Mouse (Mus musculus) layer of hippocampus, adult 9-10 months (tissue): ENCODE results near the gene Fstl3.
A peak's percentile ranks its signal among the peaks of the same experiment; 100 is the strongest.

ENCODE experiments used
- DNase-seq: peaks from one replicate; pipeline ENCODE4 v3.0.0; 2022; ENCODE audit warnings: low spot score

Fstl3 gene

GRCm38 (mm10) chr10:79811736-79812637, 34.9 kb downstream of the Fstl3 start:
- DNase-seq, result peak; percentile 78

DNA sequence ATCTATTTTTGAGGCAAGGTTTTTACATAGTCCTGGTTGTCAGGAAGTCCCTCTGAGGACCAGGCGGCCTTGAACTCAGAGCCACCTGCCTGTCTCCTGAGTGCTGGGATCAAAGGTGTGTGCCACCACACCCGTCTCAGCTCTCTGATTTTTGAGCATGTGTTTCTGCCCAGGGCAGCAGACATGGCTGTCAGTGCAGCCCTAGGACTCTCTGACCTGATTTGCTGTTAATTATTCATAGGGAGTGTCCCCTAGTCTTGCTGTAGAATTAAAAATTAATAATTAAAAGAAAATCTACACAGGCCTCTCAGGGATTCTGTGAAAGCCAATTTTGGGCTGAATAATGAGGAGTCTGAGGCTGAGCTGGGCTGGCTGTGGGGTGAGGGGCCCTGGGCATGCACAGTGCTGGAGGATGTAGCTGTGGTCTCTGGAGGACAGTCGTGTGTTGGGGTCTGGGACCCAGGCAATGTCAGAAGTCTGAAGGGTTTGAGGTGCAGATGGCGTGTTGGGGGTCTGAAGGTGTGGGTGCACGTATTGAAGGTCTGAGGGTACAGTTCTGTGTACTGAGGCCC, 37.3 kb downstream of the Fstl3 start:
- no peak for DNase-seq

DNA sequence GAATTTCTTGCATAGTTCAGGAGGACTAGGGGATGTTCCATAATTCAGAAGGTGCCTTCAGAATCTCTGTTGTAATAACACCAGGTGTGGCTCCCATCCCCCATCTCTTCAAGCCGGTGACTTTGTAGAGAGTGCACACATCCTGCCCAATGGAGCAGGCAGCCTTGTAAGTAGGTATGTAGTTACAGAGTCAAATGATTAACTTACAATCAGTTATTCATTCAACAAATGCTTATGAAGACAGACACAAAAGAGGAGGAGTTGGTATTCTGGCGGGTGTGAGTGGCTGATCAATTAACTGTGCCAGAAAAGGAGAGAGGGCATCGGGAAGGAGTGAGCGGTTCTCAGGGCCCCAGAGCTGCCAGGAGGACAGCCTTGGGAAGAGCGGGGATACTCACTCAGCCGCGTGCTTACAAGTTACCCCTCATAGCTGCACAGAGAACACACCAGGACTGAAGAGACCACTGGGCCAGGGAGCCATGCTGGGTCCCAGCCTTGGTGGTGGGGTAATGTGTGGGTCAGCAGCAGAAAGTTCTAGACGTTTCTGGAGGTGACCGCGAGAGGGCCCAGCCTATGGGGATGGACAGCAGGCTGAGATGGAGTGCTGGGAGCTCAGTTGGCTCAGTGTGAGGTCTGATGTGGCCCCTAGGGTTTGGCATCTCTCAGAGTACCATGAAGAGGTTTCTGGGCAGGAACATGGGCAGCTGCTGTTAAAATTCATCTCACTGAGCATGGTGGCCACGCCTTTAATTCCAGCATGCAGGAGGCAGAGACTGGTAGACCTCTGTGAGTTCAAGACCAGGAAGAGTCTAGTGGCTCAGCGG, 38.8 kb downstream of the Fstl3 start:
- no peak for DNase-seq

- DNase-seq, result no peak
These were observed 40.0 kb downstream of the Fstl3 start for GRCm38 (mm10) chr10:79817111-79817510.

- no peak for DNase-seq
These were observed 41.2 kb downstream of the Fstl3 start for GRCm38 (mm10) chr10:79818225-79818624.

GRCm38 (mm10) chr10:79819606-79820005, 42.5 kb downstream of the Fstl3 start:
- no peak for DNase-seq

DNA sequence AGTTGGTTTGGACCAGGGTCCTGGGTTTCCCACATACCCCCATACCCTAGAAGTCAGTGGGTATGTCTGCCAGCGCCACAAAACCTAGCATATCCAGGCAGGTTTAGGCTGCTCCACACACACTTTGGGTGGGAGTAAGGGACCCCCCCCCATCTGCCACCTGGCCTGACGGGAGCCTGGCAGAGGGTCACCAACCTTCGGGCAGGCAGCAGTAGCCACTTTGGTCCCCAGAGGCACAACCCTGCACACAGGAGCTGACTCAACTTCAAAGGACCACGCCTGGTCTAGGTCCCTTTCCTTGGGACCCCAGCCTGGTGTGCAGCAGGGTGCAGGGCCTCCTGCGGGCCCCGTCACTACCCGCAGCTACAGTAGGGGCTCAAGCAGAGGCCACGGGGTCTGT, 43.2 kb downstream of the Fstl3 start:
- DNase-seq, result no peak

- DNase-seq, result no peak
These were observed 43.7 kb downstream of the Fstl3 start, which contains the start of gene Misp for GRCm38 (mm10) chr10:79820782-79821181. Gene Misp, plus strand, starts transcription at chr10:79820989.

- DNase-seq, result no peak
These were observed 44.7 kb downstream of the Fstl3 start for GRCm38 (mm10) chr10:79821731-79822130.

DNA sequence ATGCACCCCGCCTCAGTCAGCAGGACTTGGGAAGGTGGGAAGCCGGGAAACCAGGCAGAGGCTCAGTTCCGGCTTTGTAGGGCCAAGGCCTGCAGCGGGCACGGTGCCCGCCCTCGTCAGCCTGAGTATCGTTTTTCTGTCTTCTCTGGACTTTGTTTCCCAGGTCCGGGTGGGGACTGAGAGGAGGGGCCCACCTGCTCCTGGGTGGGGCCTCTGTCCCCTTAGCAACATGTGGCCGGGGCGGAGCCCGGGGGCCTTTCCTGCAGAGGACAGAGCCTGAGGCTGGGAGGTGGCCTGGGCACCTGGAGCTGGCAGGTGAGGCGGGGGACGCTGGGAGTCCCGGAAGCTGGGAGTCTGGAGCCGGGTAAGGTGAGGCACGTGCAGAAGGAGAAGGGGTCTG, 45.3 kb downstream of the Fstl3 start:
- DNase-seq, result no peak

DNA sequence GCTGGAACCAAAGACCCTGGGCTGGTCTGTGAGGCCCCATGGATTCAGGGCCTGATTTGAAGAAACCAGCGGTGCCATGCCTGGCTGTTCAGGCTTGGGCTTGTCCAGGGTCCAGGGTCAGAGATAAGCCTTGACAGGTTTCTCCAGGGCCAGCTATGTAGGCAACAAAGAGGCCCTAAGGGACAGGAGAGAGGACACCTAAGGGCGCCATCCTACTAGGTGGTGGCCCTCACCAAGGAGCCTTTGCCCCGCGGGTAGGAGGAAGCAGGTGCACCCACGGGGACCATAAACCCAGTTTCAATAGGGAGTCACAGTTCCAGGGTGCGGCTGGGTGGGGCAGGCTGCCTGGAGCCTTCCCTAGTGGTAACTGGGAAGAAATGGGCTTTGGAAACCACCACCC, 45.9 kb downstream of the Fstl3 start:
- no peak for DNase-seq

DNA sequence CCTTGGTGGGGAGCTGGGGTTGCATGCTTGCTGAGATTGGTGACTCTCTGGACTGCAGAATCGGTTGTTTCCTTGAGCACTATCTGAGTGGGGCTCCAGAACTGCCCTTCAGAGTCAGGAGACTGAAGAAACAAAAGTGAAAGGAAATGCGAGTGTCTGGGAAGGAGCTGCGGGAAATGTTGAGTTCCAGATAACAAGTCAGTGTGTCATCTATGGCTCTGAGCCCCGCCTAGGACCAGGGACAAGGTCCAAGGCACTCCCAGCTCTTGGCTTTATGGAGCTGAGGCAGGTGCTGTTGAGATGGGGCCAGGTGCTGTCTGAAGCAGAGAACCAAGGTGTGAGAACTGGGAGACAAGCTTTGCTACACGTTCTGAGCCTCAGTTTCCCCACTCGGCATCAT, 47.3 kb downstream of the Fstl3 start:
- no peak for DNase-seq

GRCm38 (mm10) chr10:79831583-79831982, 54.5 kb downstream of the Fstl3 start:
- DNase-seq, result no peak
